Mouse (Mus musculus): Measurements from ENCODE around the gene Aspscr1.

DNA sequence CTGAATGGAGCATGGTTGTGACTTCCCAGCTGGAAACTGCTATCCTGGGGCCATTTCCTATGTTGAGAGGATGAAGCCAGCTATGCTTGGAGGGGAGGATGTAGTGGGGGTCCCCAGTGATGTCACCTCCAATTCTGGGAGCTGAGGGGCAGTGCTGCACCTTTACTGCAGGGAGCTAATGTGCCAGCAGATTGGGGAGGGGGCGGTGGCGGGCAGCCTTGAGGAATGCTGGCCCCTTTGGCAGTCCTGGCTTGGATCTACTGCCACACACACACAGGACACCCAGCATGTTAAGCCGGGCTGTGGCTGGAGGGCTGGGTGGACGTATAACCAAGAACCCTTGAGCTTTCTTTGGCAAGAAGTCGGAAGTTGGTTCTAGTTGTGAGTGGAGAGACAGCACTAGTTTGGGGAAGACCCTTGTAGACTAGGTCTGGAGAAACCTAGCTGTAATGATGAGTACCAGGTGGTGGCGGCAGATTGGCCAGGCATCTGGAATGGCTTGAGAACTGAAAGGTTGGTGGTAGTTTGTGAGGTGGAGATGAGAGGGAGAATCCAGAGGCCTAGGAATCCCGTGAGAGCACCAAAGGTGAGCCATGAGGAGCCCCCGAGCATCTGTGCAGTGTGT, 39.3 kb downstream of the Aspscr1 start:
- TF ChIP-seq GATA1 (IDR thresholded peaks at IDR 0.05; ENCODE audit: low read length) (no peak), TAL1 (IDR thresholded peaks at IDR 0.05; ENCODE audit: low read length) (no peak)

Measured in erythroblast, embryonic 14.5 days (primary cell).